Mouse (Mus musculus) heart, embryonic 10.5 days (tissue): ENCODE results near the gene Chchd1. TPM values are rescaled to one million over a fixed set of nuclear protein-coding genes. Genes with fewer than 3 reads are reported as not detected.

Source experiments
- DNase-seq: peaks from one replicate; pipeline ENCODE4 v3.0.0-alpha.2; 2017; ENCODE audit warnings: low spot score
- H3K27ac ChIP-seq: fragments of 300-500 bp; sonication (generic); 2 replicates; pipeline ENCODE4 v1.5.1; 2016; ENCODE audit warnings: mild to moderate bottlenecking
- H3K27me3 ChIP-seq: fragments of 300-500 bp; sonication (generic); 2 replicates; pipeline ENCODE4 v1.6.1; 2016; ENCODE audit warnings: mild to moderate bottlenecking; ENCODE audit not compliant: poor library complexity, insufficient read depth, severe bottlenecking
- H3K36me3 ChIP-seq: fragments of 300-500 bp; sonication (generic); 2 replicates; pipeline ENCODE4 v1.6.1; 2016; ENCODE audit warnings: mild to moderate bottlenecking, moderate library complexity
- H3K4me1 ChIP-seq: fragments of 300-500 bp; sonication (generic); 2 replicates; pipeline ENCODE4 v1.6.1; 2016; ENCODE audit warnings: mild to moderate bottlenecking
- H3K4me3 ChIP-seq: fragments of 300-500 bp; sonication (generic); 2 replicates; pipeline ENCODE4 v1.5.1; 2016; ENCODE audit warnings: mild to moderate bottlenecking, moderate library complexity
- H3K9me3 ChIP-seq: fragments of 300-500 bp; sonication (generic); 2 replicates; pipeline ENCODE4 v1.6.1; 2016; ENCODE audit warnings: mild to moderate bottlenecking, moderate library complexity
- WGBS: fragments of 180-500 bp; shearing (Covaris S2); methylation state at CpG from one replicate; pipeline ENCODE4 v1.1.7; 2016; 5-methylcytosine and 5-hydroxymethylcytosine counted together
- polyA plus RNA-seq: library from polyadenylated mRNA; unstranded; fragments of >200 nt; fragmentation: Nextera tagmentation; extraction: Ambion mirVana; gene quantifications from 2 replicates; pipeline ENCODE4 v1.2.1, GENCODE M21; 2016

Gene Chchd1
- polyA plus RNA-seq, result 224 and 232 TPM in 2 replicates

DNA sequence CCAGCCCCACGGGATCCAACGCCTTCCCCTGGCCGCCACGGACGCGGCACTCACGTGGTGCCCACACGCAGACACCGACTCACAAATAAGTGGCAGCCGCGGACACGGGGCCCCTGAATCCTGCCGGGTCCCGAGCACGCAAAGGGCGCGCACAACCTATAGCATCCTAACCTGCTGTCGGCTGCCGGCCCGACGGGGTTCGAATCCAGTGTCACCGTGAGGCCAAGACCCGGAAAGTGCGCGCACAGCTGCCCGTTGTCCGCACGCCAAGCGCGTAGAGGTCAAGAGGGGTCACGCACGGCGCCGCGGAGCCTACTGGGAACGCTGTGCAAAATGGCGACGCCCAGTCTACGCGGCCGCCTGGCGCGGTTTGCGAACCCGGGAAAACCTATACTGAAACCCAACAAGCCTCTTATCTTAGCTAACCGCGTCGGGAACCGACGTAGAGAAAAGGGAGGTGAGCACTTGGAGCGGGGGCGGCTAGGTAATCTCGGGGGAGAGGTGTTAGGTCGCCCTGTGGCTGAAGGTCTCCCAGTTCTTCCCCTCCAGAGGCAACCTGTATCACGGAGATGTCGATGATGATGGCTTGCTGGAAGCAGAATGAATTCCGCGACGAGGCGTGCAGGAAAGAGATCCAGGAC lies at the start of gene Chchd1:
Gene Chchd1 (plus strand): TSS at position 266 of the 641 bp plus-strand sequence.
- WGBS, result under 1% methylated on average over 61 of the region's 61 CpGs
- H3K4me3 ChIP-seq, result peak within 1 kb of the TSS; percentile 83
- H3K9me3 ChIP-seq, result no peaks in the 10 kb centered on the region
- H3K27ac ChIP-seq, result peak within 1 kb of the TSS; percentile 98
- peak; percentile 96 for DNase-seq
- H3K36me3 ChIP-seq, result peaks cover 37% of the 10 kb centered on the region
- no peaks in the 10 kb centered on the region for H3K27me3 ChIP-seq
- peaks cover 26% of the 10 kb centered on the region for H3K4me1 ChIP-seq

DNA sequence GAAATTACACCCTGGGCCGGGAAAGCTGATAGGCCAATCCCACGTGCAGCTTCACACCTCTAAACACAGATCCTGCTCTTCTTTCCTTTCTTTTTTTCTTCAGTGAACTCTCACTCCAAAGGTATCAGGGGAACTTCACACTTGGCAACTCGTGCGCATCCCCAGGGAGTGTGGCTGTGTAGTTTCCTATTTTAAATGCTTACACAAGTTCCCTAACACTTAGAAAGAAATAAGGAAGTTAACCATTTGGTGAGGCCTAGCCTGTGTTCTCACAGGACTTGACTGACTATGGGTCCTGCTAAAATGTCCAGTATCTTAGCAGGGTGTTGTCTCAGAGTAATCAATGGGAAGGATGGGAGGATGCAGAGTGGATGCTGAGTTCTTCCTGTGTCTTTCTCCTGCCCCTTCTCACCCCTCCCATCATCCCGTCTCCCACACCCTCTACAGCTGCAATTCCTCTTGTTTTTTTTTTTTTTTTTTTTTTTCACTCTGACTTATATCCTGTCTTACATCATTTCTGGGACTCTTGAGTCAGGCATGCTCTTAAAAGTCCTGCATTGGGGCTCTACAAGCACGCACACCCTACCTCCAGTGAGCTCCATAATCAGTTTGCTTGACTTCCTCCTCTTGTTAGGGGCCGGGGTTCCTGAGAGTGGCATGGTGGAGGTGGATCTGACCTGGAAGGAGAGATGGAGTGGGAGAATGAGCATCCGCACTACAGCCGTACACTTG lies 48.0 kb upstream of the Chchd1 start:
- Histone ChIP-seq H3K4me3 (no peak overlapping the region), H3K36me3 (peaks cover 5% of the 10 kb centered on the region; the same call in 1 of the 2 replicates), H3K9me3 (no peaks in the 10 kb centered on the region), H3K4me1 (peaks cover 31% of the 10 kb centered on the region), H3K27ac (peak overlapping the region; percentile 77; the same call in 1 of the 2 replicates), H3K27me3 (no peaks in the 10 kb centered on the region)
- DNase-seq, result no peak
- WGBS, result 67% methylated on average over 9 of the region's 9 CpGs

DNA sequence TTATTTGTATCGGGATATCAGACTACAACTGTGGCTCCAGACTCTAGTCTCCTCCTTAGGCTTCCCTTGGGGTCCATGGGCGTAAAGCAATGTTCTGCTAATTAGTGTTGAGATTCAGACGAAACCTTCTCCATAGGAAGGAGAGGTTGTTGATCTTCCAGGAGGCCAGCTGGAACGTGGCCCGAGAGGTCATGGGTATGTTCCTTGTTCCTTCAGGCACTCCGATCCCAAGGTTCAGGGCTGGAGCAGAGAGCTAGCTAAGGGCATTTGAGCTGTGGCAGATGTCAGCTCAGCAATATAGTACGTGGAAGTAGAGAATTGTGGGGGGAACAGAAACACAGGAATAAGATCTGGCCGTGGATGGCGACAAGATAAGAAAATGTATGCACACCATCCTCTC lies 47.1 kb upstream of the Chchd1 start:
- no peaks in the 10 kb centered on the region for H3K27me3 ChIP-seq
- no peaks in the 10 kb centered on the region for H3K9me3 ChIP-seq
- peaks cover 38% of the 10 kb centered on the region for H3K4me1 ChIP-seq
- peak overlapping the region; percentile 50 for H3K4me3 ChIP-seq
- 56% methylated on average over 9 of the region's 9 CpGs for WGBS
- no peak for DNase-seq
- peak overlapping the region; percentile 77 for H3K27ac ChIP-seq
- peaks cover 12% of the 10 kb centered on the region; the same call in 1 of the 2 replicates for H3K36me3 ChIP-seq

GRCm38 (mm10) chr14:20656361-20656760 lies 46.4 kb upstream of the Chchd1 start, which contains the start of gene Myoz1:
TSS of gene Myoz1 (minus strand) at chr14:20656540.
- WGBS, result 20% methylated on average over 11 of the region's 11 CpGs
- Histone ChIP-seq H3K27ac (peak within 1 kb of the TSS; percentile 77), H3K4me3 (peak within 1 kb of the TSS; percentile 50), H3K4me1 (peaks cover 43% of the 10 kb centered on the region), H3K9me3 (no peaks in the 10 kb centered on the region), H3K36me3 (peaks cover 15% of the 10 kb centered on the region; the same call in 1 of the 2 replicates), H3K27me3 (no peaks in the 10 kb centered on the region)
- no peak for DNase-seq

DNA sequence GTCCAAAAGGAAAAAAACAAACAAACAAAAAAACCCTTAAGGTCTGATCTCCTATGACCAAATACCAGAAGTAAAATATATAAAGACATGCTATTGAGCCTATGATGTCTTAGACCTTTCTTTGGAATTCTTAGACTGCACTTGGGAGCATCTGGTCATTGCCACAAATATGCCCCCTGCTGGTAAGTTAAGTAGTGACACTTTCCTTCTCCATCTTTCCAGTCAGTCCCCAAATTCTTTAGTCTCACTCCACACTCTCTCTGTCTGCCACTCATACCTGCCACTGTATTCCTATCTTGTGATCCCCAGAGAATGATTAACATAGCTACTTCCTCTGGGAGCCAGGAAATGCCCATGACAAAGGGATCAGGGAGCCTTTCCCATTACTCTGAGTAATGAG lies 44.5 kb upstream of the Chchd1 start:
- Histone ChIP-seq H3K4me1 (peaks cover 46% of the 10 kb centered on the region), H3K36me3 (peaks cover 26% of the 10 kb centered on the region), H3K27ac (no peak overlapping the region), H3K27me3 (peaks cover 9% of the 10 kb centered on the region), H3K4me3 (no peak overlapping the region), H3K9me3 (no peaks in the 10 kb centered on the region)
- DNase-seq, result no peak

DNA sequence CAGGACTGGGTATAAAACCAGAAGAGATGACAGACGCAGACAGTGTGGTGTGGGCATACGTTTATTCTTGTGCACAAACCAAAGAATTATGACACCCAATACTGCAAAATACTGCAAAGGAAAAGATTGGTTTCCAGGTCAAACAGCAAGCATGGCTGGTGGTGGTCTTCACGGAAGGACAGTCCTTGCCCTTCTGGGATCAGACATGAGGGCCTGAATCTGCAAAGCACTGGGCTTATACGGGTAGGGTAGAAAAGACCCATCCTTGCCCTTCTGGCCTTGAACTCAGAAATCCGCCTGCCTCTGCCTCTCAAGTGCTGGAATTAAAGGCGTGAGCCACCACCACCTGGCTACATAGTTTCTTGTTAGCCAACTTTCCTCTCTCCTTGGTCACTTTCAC lies 43.9 kb upstream of the Chchd1 start:
- peaks cover 46% of the 10 kb centered on the region for H3K4me1 ChIP-seq
- 76% methylated on average over 6 of the region's 6 CpGs for WGBS
- H3K27ac ChIP-seq, result no peak overlapping the region
- no peak overlapping the region for H3K4me3 ChIP-seq
- no peak for DNase-seq
- peaks cover 9% of the 10 kb centered on the region for H3K27me3 ChIP-seq
- H3K36me3 ChIP-seq, result peaks cover 26% of the 10 kb centered on the region
- H3K9me3 ChIP-seq, result no peaks in the 10 kb centered on the region

DNA sequence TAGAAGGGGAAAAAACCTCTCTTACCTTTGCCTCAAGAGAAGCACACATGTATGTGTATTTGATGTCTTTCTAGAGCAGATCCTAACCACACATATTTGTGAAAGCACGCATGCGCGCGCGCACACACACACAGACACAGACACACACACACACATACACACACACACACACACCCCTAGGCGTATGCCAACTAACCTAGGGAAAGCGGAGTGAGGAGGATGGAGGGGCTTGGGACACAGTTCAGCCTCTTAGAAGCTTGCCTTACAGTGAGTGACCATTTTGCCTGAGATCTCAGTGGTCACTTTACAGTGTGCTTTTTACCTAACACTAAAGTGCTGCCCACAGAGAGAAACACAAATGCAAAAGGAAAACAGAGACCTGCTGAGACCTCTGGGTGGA lies 43.1 kb upstream of the Chchd1 start:
- WGBS, result 92% methylated on average over 7 of the region's 7 CpGs
- Histone ChIP-seq H3K27me3 (peaks cover 9% of the 10 kb centered on the region), H3K9me3 (no peaks in the 10 kb centered on the region), H3K36me3 (peaks cover 26% of the 10 kb centered on the region), H3K4me1 (peaks cover 47% of the 10 kb centered on the region), H3K27ac (peak overlapping the region; percentile 94; the same call in 1 of the 2 replicates), H3K4me3 (no peak overlapping the region)
- DNase-seq, result no peak

- Histone ChIP-seq H3K4me3 (peak overlapping the region; percentile 71), H3K4me1 (peaks cover 47% of the 10 kb centered on the region), H3K27me3 (peaks cover 9% of the 10 kb centered on the region), H3K36me3 (peaks cover 26% of the 10 kb centered on the region), H3K27ac (peak overlapping the region; percentile 94), H3K9me3 (no peaks in the 10 kb centered on the region)
- WGBS, result 3% methylated on average over 52 of the region's 52 CpGs
- DNase-seq, result peak; percentile 96
These were observed 41.8 kb upstream of the Chchd1 start for GRCm38 (mm10) chr14:20660827-20661660.

GRCm38 (mm10) chr14:20661661-20662331 lies 41.0 kb upstream of the Chchd1 start:
- Histone ChIP-seq H3K27me3 (peaks cover 9% of the 10 kb centered on the region), H3K4me3 (peak overlapping the region; percentile 71), H3K9me3 (no peaks in the 10 kb centered on the region), H3K27ac (peak overlapping the region; percentile 94), H3K4me1 (peaks cover 47% of the 10 kb centered on the region), H3K36me3 (peaks cover 26% of the 10 kb centered on the region)
- 9% methylated on average over 19 of the region's 19 CpGs for WGBS
- DNase-seq, result peak; percentile 77

DNA sequence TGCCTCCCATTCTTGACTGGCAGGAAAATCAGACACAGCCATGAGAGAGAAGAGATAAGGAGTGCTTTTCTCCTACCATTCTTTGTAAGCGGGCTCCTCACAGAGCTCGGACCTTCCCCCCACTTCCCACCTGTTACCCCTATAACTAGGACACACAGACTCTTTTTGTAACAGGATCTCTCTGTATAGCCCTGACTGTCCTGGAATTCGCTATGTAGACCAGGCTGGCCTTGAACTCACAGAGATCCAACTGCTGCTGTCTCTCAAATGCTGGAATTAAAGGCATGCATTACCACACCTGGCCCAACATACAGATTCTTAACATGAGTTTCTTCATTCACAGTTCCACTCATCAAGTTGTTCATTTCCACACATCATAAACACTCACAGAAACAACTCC lies 40.1 kb upstream of the Chchd1 start:
- no peaks in the 10 kb centered on the region for H3K9me3 ChIP-seq
- peaks cover 9% of the 10 kb centered on the region for H3K27me3 ChIP-seq
- WGBS, result 28% methylated on average over 3 of the region's 3 CpGs
- peak overlapping the region; percentile 71 for H3K4me3 ChIP-seq
- peaks cover 26% of the 10 kb centered on the region for H3K36me3 ChIP-seq
- H3K27ac ChIP-seq, result peak overlapping the region; percentile 94
- DNase-seq, result no peak
- H3K4me1 ChIP-seq, result peaks cover 51% of the 10 kb centered on the region

- 23% methylated on average over 2 of the region's 2 CpGs for WGBS
- DNase-seq, result no peak
- peak overlapping the region; percentile 71 for H3K4me3 ChIP-seq
- peaks cover 26% of the 10 kb centered on the region for H3K36me3 ChIP-seq
- H3K9me3 ChIP-seq, result no peaks in the 10 kb centered on the region
- H3K27me3 ChIP-seq, result peaks cover 9% of the 10 kb centered on the region
- peak overlapping the region; percentile 94 for H3K27ac ChIP-seq
- peaks cover 57% of the 10 kb centered on the region for H3K4me1 ChIP-seq
These were observed 39.2 kb upstream of the Chchd1 start for GRCm38 (mm10) chr14:20663601-20664000.

- peaks cover 9% of the 10 kb centered on the region for H3K27me3 ChIP-seq
- DNase-seq, result peak; percentile 93
- peak overlapping the region; percentile 94 for H3K27ac ChIP-seq
- H3K36me3 ChIP-seq, result peaks cover 26% of the 10 kb centered on the region
- peak overlapping the region; percentile 71 for H3K4me3 ChIP-seq
- peaks cover 63% of the 10 kb centered on the region for H3K4me1 ChIP-seq
- 31% methylated on average over 3 of the region's 3 CpGs for whole genome bisulfite sequencing
- no peaks in the 10 kb centered on the region for H3K9me3 ChIP-seq
These were observed 38.4 kb upstream of the Chchd1 start for GRCm38 (mm10) chr14:20664436-20664835.
